Mouse (Mus musculus) forebrain, embryonic 16.5 days (tissue): ENCODE measurements around the gene Trpv2. TPM values are rescaled to one million over a fixed set of nuclear protein-coding genes. Genes with fewer than 3 reads are reported as not detected.
A peak's percentile ranks its signal among the peaks of the same experiment; 100 is the strongest.

Source experiments
- ATAC-seq: fragments of 200-750 bp; cut with Nextera tagmentation; 2 replicates; pipeline ENCODE4 v1.8.0; 2017; ENCODE audit warnings: mild to moderate bottlenecking, moderate library complexity
- H3K27ac ChIP-seq: fragments of 300-500 bp; sonication (generic); 2 replicates; pipeline ENCODE4 v1.5.1; 2014; ENCODE audit warnings: low read length, control low read depth
- H3K27me3 ChIP-seq: fragments of 300-500 bp; sonication (generic); replicated peaks from 2 replicates; pipeline ENCODE4 v1.6.1; 2014; ENCODE audit warnings: low read length; ENCODE audit not compliant: control insufficient read depth, insufficient read depth
- H3K36me3 ChIP-seq: fragments of 300-500 bp; sonication (generic); 2 replicates; pipeline ENCODE4 v1.6.1; 2014; ENCODE audit not compliant: control insufficient read depth, insufficient read depth
- H3K4me1 ChIP-seq: fragments of 300-500 bp; sonication (generic); replicated peaks from 2 replicates; pipeline ENCODE4 v1.6.1; 2014; ENCODE audit warnings: low read length; ENCODE audit not compliant: control insufficient read depth, insufficient read depth
- H3K4me2 ChIP-seq: fragments of 300-500 bp; sonication (generic); 2 replicates; pipeline ENCODE4 v1.6.1; 2014; ENCODE audit warnings: mild to moderate bottlenecking, low read length, control low read depth
- H3K4me3 ChIP-seq: fragments of 300-500 bp; sonication (generic); replicated peaks from 2 replicates; pipeline ENCODE4 v1.5.1; 2014; ENCODE audit warnings: mild to moderate bottlenecking, low read length, control low read depth
- H3K9ac ChIP-seq: fragments of 300-500 bp; sonication (generic); replicated peaks from 2 replicates; pipeline ENCODE4 v1.6.1; 2014; ENCODE audit warnings: low read depth, low read length, control low read depth
- H3K9me3 ChIP-seq: fragments of 300-500 bp; sonication (generic); 2 replicates; pipeline ENCODE4 v1.6.1; 2016; ENCODE audit warnings: low read length; ENCODE audit not compliant: control insufficient read depth
- WGBS: fragments of 180-500 bp; shearing (Covaris S2); extraction: QIAGEN DNeasy Blood & Tissue Kit; methylation state at CpG from one replicate; pipeline ENCODE4 v1.1.7; 2014; 5-methylcytosine and 5-hydroxymethylcytosine counted together
- polyA plus RNA-seq: library from polyadenylated mRNA; unstranded; fragments of >200 nt; fragmentation: Nextera tagmentation; extraction: Ambion mirVana; gene quantifications from 2 replicates; pipeline ENCODE4 v1.2.1, GENCODE M21; 2015

Trpv2 gene
- polyA plus RNA-seq, 1 experiment from 2014 or later = 27.2 TPM

- Histone ChIP-seq H3K4me1 (peaks cover 45% of the 10 kb centered on the region), H3K27ac (peak overlapping the region; percentile 8), H3K27me3 (no peaks in the 10 kb centered on the region), H3K4me3 (no peak overlapping the region), H3K36me3 (peaks cover 14% of the 10 kb centered on the region; the same call in 1 of the 2 replicates), H3K9ac (peak overlapping the region; percentile 24; the same call in 1 of the 2 replicates), H3K4me2 (peak overlapping the region; percentile 25), H3K9me3 (no peaks in the 10 kb centered on the region)
- ATAC-seq = no peak
- WGBS = 45% methylated on average over 10 of the region's 10 CpGs
Observed at GRCm38 (mm10) chr11:62605619-62606298, 31.5 kb downstream of the Trpv2 start.

GRCm38 (mm10) chr11:62606299-62607169, 32.2 kb downstream of the Trpv2 start:
- Histone ChIP-seq H3K9me3 (no peaks in the 10 kb centered on the region), H3K9ac (no peak overlapping the region), H3K27ac (peak overlapping the region; percentile 33), H3K36me3 (peaks cover 14% of the 10 kb centered on the region; the same call in 1 of the 2 replicates), H3K27me3 (no peaks in the 10 kb centered on the region), H3K4me1 (peaks cover 45% of the 10 kb centered on the region), H3K4me2 (no peak overlapping the region), H3K4me3 (no peak overlapping the region)
- WGBS = 61% methylated on average over 10 of the region's 10 CpGs
- no peak for ATAC-seq

GRCm38 (mm10) chr11:62607170-62607951, 33.1 kb downstream of the Trpv2 start:
- H3K4me3 ChIP-seq = no peak overlapping the region
- H3K9ac ChIP-seq = no peak overlapping the region
- no peaks in the 10 kb centered on the region for H3K27me3 ChIP-seq
- no peaks in the 10 kb centered on the region for H3K9me3 ChIP-seq
- ATAC-seq = no peak
- peaks cover 39% of the 10 kb centered on the region for H3K4me1 ChIP-seq
- H3K4me2 ChIP-seq = no peak overlapping the region
- peaks cover 14% of the 10 kb centered on the region; the same call in 1 of the 2 replicates for H3K36me3 ChIP-seq
- peak overlapping the region; percentile 24; the same call in 1 of the 2 replicates for H3K27ac ChIP-seq
- WGBS = 53% methylated on average over 10 of the region's 10 CpGs

GRCm38 (mm10) chr11:62607952-62608201, 33.6 kb downstream of the Trpv2 start:
- H3K36me3 ChIP-seq = peaks cover 14% of the 10 kb centered on the region; the same call in 1 of the 2 replicates
- ATAC-seq = no peak

GRCm38 (mm10) chr11:62608826-62609675, 34.8 kb downstream of the Trpv2 start:
- no peak overlapping the region for H3K4me2 ChIP-seq
- H3K36me3 ChIP-seq = peaks cover 14% of the 10 kb centered on the region; the same call in 1 of the 2 replicates
- no peak overlapping the region for H3K27ac ChIP-seq
- no peak overlapping the region for H3K9ac ChIP-seq
- H3K9me3 ChIP-seq = no peaks in the 10 kb centered on the region
- no peaks in the 10 kb centered on the region for H3K27me3 ChIP-seq
- WGBS = 84% methylated on average over 10 of the region's 10 CpGs
- ATAC-seq = no peak
- peaks cover 47% of the 10 kb centered on the region for H3K4me1 ChIP-seq
- no peak overlapping the region for H3K4me3 ChIP-seq

More at GRCm38 (mm10) chr11:62607952-62608201, 33.6 kb downstream of the Trpv2 start:
- H3K9ac ChIP-seq = no peak overlapping the region
- H3K27ac ChIP-seq = no peak overlapping the region
- H3K27me3 ChIP-seq = no peaks in the 10 kb centered on the region
- WGBS = 95% methylated on average over 1 of the region's 1 CpGs
- peaks cover 45% of the 10 kb centered on the region for H3K4me1 ChIP-seq
- no peak overlapping the region for H3K4me2 ChIP-seq
- H3K9me3 ChIP-seq = no peaks in the 10 kb centered on the region
- H3K4me3 ChIP-seq = no peak overlapping the region

- Histone ChIP-seq H3K9me3 (no peaks in the 10 kb centered on the region), H3K4me2 (no peak overlapping the region), H3K36me3 (peaks cover 12% of the 10 kb centered on the region; the same call in 1 of the 2 replicates), H3K27me3 (no peaks in the 10 kb centered on the region), H3K4me1 (peaks cover 45% of the 10 kb centered on the region), H3K9ac (no peak overlapping the region), H3K4me3 (no peak overlapping the region), H3K27ac (no peak overlapping the region)
- no peak for ATAC-seq
- 89% methylated on average over 6 of the region's 6 CpGs for WGBS
Observed at GRCm38 (mm10) chr11:62610304-62610703, 36.0 kb downstream of the Trpv2 start.

- Histone ChIP-seq H3K9ac (peak overlapping the region; percentile 53), H3K4me2 (peak overlapping the region; percentile 45; the same call in 1 of the 2 replicates), H3K27me3 (no peaks in the 10 kb centered on the region), H3K4me1 (peaks cover 25% of the 10 kb centered on the region), H3K27ac (peak overlapping the region; percentile 86), H3K4me3 (no peak overlapping the region), H3K9me3 (no peaks in the 10 kb centered on the region), H3K36me3 (no peaks in the 10 kb centered on the region; the same call in 1 of the 2 replicates)
- no peak for ATAC-seq
- 56% methylated on average over 10 of the region's 10 CpGs for WGBS
Observed at GRCm38 (mm10) chr11:62612604-62613003, 38.3 kb downstream of the Trpv2 start.

- WGBS = 3% methylated on average over 19 of the region's 19 CpGs
- ATAC-seq = peak; percentile 97
Observed at GRCm38 (mm10) chr11:62613657-62614365, 39.5 kb downstream of the Trpv2 start.

More at GRCm38 (mm10) chr11:62613657-62614365, 39.5 kb downstream of the Trpv2 start:
- Histone ChIP-seq H3K4me1 (peaks cover 25% of the 10 kb centered on the region), H3K27me3 (no peaks in the 10 kb centered on the region), H3K27ac (peak overlapping the region; percentile 86), H3K9me3 (no peaks in the 10 kb centered on the region), H3K4me2 (peak overlapping the region; percentile 45), H3K9ac (peak overlapping the region; percentile 53), H3K36me3 (no peaks in the 10 kb centered on the region; the same call in 1 of the 2 replicates), H3K4me3 (peak overlapping the region; percentile 19)
